Mouse (Mus musculus) C2C12 (cell line): ENCODE data around the gene Inafm1. TPM values are rescaled to one million over a fixed set of nuclear protein-coding genes. Genes with fewer than 3 reads are reported as not detected.

Source experiments
- H3K27me3 ChIP-seq: one replicate; pipeline ENCODE4 v1.6.1; 2011; ENCODE audit not compliant: control insufficient read depth, insufficient read depth, insufficient read length
- H3K36me3 ChIP-seq: one replicate; pipeline ENCODE4 v1.6.1; 2011; ENCODE audit not compliant: control insufficient read depth, insufficient read depth
- H3K4me3 ChIP-seq: one replicate; pipeline ENCODE4 v1.5.1; 2011; ENCODE audit warnings: mild to moderate bottlenecking, control low read depth; ENCODE audit not compliant: poor library complexity, insufficient read depth, severe bottlenecking
- H3K79me2 ChIP-seq: one replicate; pipeline ENCODE4 v1.6.1; 2011; ENCODE audit not compliant: control insufficient read depth, insufficient read depth
- H3K79me3 ChIP-seq: one replicate; pipeline ENCODE4 v1.6.1; 2011; ENCODE audit warnings: low read depth, control low read depth
- H3ac ChIP-seq: one replicate; pipeline ENCODE3; 2011; ENCODE audit warnings: low read depth; ENCODE audit not compliant: control insufficient read depth, insufficient read length
- CEBPB ChIP-seq: IDR thresholded peaks from one replicate; pipeline ENCODE4 v1.6.1; 2011; ENCODE audit warnings: low read depth, mild to moderate bottlenecking, control low read depth, moderate library complexity
- CTCF ChIP-seq: IDR thresholded peaks from one replicate; pipeline ENCODE4 v1.5.1; 2011; ENCODE audit not compliant: control insufficient read depth, insufficient read depth, insufficient read length
- FOSL1 ChIP-seq: IDR thresholded peaks from one replicate; pipeline ENCODE4 v1.8.0; 2011; ENCODE audit warnings: mild to moderate bottlenecking, low read length; ENCODE audit not compliant: poor library complexity, insufficient read depth, severe bottlenecking
- MAX ChIP-seq: IDR thresholded peaks from one replicate; pipeline ENCODE4 v1.6.1; 2011; ENCODE audit warnings: mild to moderate bottlenecking, control low read depth
- MYOD1 ChIP-seq: IDR thresholded peaks from one replicate; pipeline ENCODE4 v1.6.1; 2011; ENCODE audit warnings: low read depth; ENCODE audit not compliant: control insufficient read depth, insufficient read length
- MYOG ChIP-seq: IDR thresholded peaks from one replicate; pipeline ENCODE4 v1.6.1; 2011; ENCODE audit not compliant: control insufficient read depth, insufficient read length; ENCODE audit errors: extremely low read depth
- USF1 ChIP-seq: IDR thresholded peaks from one replicate; pipeline ENCODE4 v1.6.1; 2011; ENCODE audit warnings: low read depth, mild to moderate bottlenecking, control low read depth, moderate library complexity
- polyA plus RNA-seq: library from polyadenylated mRNA; unstranded; fragments of >200 nt; fragmentation: generic; extraction: Trizol; gene quantifications from one replicate; pipeline ENCODE4 v1.2.1, GENCODE M21; 2012; ENCODE audit warnings: missing spikeins

Inafm1 gene
- polyA plus RNA-seq, 1 experiment: 11.7 TPM

- H3K36me3 ChIP-seq: no peaks in the 10 kb centered on the region
- H3K4me3 ChIP-seq: no peak within 1 kb of the TSS
- peaks cover 3% of the 10 kb centered on the region for H3K27me3 ChIP-seq
- no peak within 1 kb of the TSS for H3ac ChIP-seq
- no peaks in the 10 kb centered on the region for H3K79me2 ChIP-seq
- no peaks in the 10 kb centered on the region for H3K79me3 ChIP-seq
- TF ChIP-seq MYOG: no peak
- TF ChIP-seq CTCF: no peak
- no peak for TF ChIP-seq FOSL1
- no peak for TF ChIP-seq MYOD1
- TF ChIP-seq CEBPB: no peak
- TF ChIP-seq USF1: no peak
Observed at GRCm38 (mm10) chr7:16244067-16244466, 29.4 kb downstream of the Inafm1 start, which contains the start of gene C5ar2. TSS of gene C5ar2 (minus strand) at chr7:16244154.

- no peaks in the 10 kb centered on the region for H3K79me2 ChIP-seq
- H3ac ChIP-seq: no peak overlapping the region
- H3K36me3 ChIP-seq: no peaks in the 10 kb centered on the region
- no peak overlapping the region for H3K4me3 ChIP-seq
- H3K27me3 ChIP-seq: peaks cover 3% of the 10 kb centered on the region
- TF ChIP-seq FOSL1: no peak
- TF ChIP-seq MAX: no peak
- TF ChIP-seq MYOD1: no peak
- TF ChIP-seq CTCF: no peak
- no peak for TF ChIP-seq USF1
- no peak for TF ChIP-seq CEBPB
- TF ChIP-seq MYOG: no peak
- no peaks in the 10 kb centered on the region for H3K79me3 ChIP-seq
Observed at GRCm38 (mm10) chr7:16242198-16242597, 31.2 kb downstream of the Inafm1 start.

- TF ChIP-seq CEBPB: no peak
- TF ChIP-seq MAX: no peak
- TF ChIP-seq CTCF: no peak
- TF ChIP-seq FOSL1: no peak
- TF ChIP-seq MYOG: no peak
- no peak for TF ChIP-seq USF1
- no peak for TF ChIP-seq MYOD1
- Histone ChIP-seq H3K79me3 (no peaks in the 10 kb centered on the region), H3K4me3 (no peak overlapping the region), H3K27me3 (peaks cover 3% of the 10 kb centered on the region), H3K36me3 (no peaks in the 10 kb centered on the region), H3K79me2 (no peaks in the 10 kb centered on the region), H3ac (no peak overlapping the region)
Observed at GRCm38 (mm10) chr7:16241787-16242186, 31.6 kb downstream of the Inafm1 start.

GRCm38 (mm10) chr7:16240978-16241303 lies 32.5 kb downstream of the Inafm1 start:
- TF ChIP-seq CEBPB (no peak), USF1 (no peak), FOSL1 (no peak), MYOG (no peak), CTCF (no peak), MAX (no peak), MYOD1 (no peak)
- Histone ChIP-seq H3ac (no peak overlapping the region), H3K27me3 (peaks cover 3% of the 10 kb centered on the region)

GRCm38 (mm10) chr7:16240281-16240977 lies 33.0 kb downstream of the Inafm1 start:
- no peak for TF ChIP-seq CEBPB
- no peak for TF ChIP-seq MYOG
- TF ChIP-seq MYOD1: no peak
- no peak for TF ChIP-seq USF1
- no peak for TF ChIP-seq CTCF
- no peaks in the 10 kb centered on the region for H3K79me3 ChIP-seq
- H3K79me2 ChIP-seq: no peaks in the 10 kb centered on the region
- H3K4me3 ChIP-seq: no peak overlapping the region
- H3K27me3 ChIP-seq: peaks cover 3% of the 10 kb centered on the region
- no peaks in the 10 kb centered on the region for H3K36me3 ChIP-seq
- H3ac ChIP-seq: no peak overlapping the region

More at GRCm38 (mm10) chr7:16240978-16241303, 32.5 kb downstream of the Inafm1 start:
- no peaks in the 10 kb centered on the region for H3K36me3 ChIP-seq
- no peaks in the 10 kb centered on the region for H3K79me3 ChIP-seq
- H3K79me2 ChIP-seq: no peaks in the 10 kb centered on the region
- H3K4me3 ChIP-seq: no peak overlapping the region

- TF ChIP-seq CTCF (no peak), MAX (no peak), CEBPB (no peak), MYOD1 (no peak)
- Histone ChIP-seq H3K79me3 (no peaks in the 10 kb centered on the region), H3K27me3 (peaks cover 3% of the 10 kb centered on the region), H3K36me3 (no peaks in the 10 kb centered on the region), H3K79me2 (no peaks in the 10 kb centered on the region), H3K4me3 (no peak overlapping the region), H3ac (no peak overlapping the region)
Observed at GRCm38 (mm10) chr7:16239554-16239997, 33.8 kb downstream of the Inafm1 start.
